Mouse (Mus musculus) kidney, embryonic 14.5 days (tissue): ENCODE results near the gene E030018B13Rik. TPM values are rescaled to one million over a fixed set of nuclear protein-coding genes. Genes with fewer than 3 reads are reported as not detected.

Source experiments
- ATAC-seq: fragments of 200-750 bp; cut with Nextera tagmentation; 2 replicates; pipeline ENCODE4 v1.8.0; 2017; ENCODE audit warnings: moderate number of reproducible peaks, mild to moderate bottlenecking, moderate TSS enrichment, moderate library complexity; ENCODE audit not compliant: low FRiP score, low TSS enrichment
- H3K27ac ChIP-seq: fragments of 300-500 bp; sonication (generic); 2 replicates; pipeline ENCODE4 v1.5.1; 2014; ENCODE audit warnings: low read depth, mild to moderate bottlenecking, low read length, moderate library complexity, mixed read lengths
- H3K27me3 ChIP-seq: fragments of 300-500 bp; sonication (generic); 2 replicates; pipeline ENCODE4 v1.6.1; 2014; ENCODE audit warnings: mild to moderate bottlenecking, low read length; ENCODE audit not compliant: control insufficient read depth, insufficient read depth
- H3K36me3 ChIP-seq: fragments of 300-500 bp; sonication (generic); 2 replicates; pipeline ENCODE4 v1.6.1; 2014; ENCODE audit warnings: low read length, mixed read lengths; ENCODE audit not compliant: control insufficient read depth, insufficient read depth
- H3K4me1 ChIP-seq: fragments of 300-500 bp; sonication (generic); 2 replicates; pipeline ENCODE4 v1.6.1; 2014; ENCODE audit warnings: low read length, mixed read lengths; ENCODE audit not compliant: control insufficient read depth, insufficient read depth
- H3K4me2 ChIP-seq: fragments of 300-500 bp; sonication (generic); replicated peaks from 2 replicates; pipeline ENCODE4 v1.6.1; 2014; ENCODE audit warnings: low read depth, mild to moderate bottlenecking, low read length
- H3K4me3 ChIP-seq: fragments of 300-500 bp; sonication (generic); 2 replicates; pipeline ENCODE4 v1.5.1; 2014; ENCODE audit warnings: mild to moderate bottlenecking, low read length
- H3K9ac ChIP-seq: fragments of 300-500 bp; sonication (generic); 2 replicates; pipeline ENCODE4 v1.6.1; 2014; ENCODE audit warnings: low read depth, mild to moderate bottlenecking, low read length, moderate library complexity
- H3K9me3 ChIP-seq: fragments of 300-500 bp; sonication (generic); 2 replicates; pipeline ENCODE4 v1.6.1; 2016; ENCODE audit warnings: low read length; ENCODE audit not compliant: control insufficient read depth
- WGBS: fragments of 180-500 bp; shearing (Covaris S2); extraction: QIAGEN DNeasy Blood & Tissue Kit; methylation state at CpG from one replicate; pipeline ENCODE4 v1.1.7; 2014; 5-methylcytosine and 5-hydroxymethylcytosine counted together
- polyA plus RNA-seq: library from polyadenylated mRNA; unstranded; fragments of >200 nt; fragmentation: Nextera tagmentation; extraction: Ambion mirVana; gene quantifications from 2 replicates; pipeline ENCODE4 v1.2.1, GENCODE M21; 2014

The E030018B13Rik gene
- polyA plus RNA-seq, 1 experiment from 2014 or later, result 0.35 TPM

GRCm38 (mm10) chr7:63936188-63936985, 19.7 kb downstream of the E030018B13Rik start:
- H3K27ac ChIP-seq, result peak overlapping the region; percentile 84; the same call in 1 of the 2 replicates
- peak overlapping the region; percentile 83; the same call in 1 of the 2 replicates for H3K9ac ChIP-seq
- ATAC-seq, result no peak
- no peaks in the 10 kb centered on the region for H3K9me3 ChIP-seq
- H3K4me2 ChIP-seq, result peak overlapping the region; percentile 93
- H3K4me3 ChIP-seq, result peak overlapping the region; percentile 75
- WGBS, result under 1% methylated on average over 34 of the region's 34 CpGs
- H3K27me3 ChIP-seq, result no peaks in the 10 kb centered on the region
- no peaks in the 10 kb centered on the region for H3K36me3 ChIP-seq
- 0 out of 2 replicates have a peak, but pooled peaks cover 11% of the 10 kb centered on the region for H3K4me1 ChIP-seq

DNA sequence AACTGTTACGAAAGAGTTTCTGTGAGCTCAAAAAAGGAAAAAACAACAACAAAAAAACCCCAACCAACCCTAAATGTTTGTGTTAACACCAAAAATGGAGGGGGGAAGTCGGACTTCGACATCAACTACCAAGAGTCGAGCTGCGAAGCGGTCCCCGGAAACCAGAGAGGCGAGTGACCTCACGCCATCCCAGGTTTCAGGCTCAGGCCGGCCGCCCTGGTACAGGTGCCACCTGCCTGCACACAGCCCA, 20.3 kb downstream of the E030018B13Rik start:
- peak overlapping the region; percentile 93 for H3K4me2 ChIP-seq
- peak overlapping the region; percentile 75 for H3K4me3 ChIP-seq
- ATAC-seq, result no peak
- under 1% methylated on average over 11 of the region's 11 CpGs for WGBS
- no peaks in the 10 kb centered on the region for H3K9me3 ChIP-seq
- H3K27me3 ChIP-seq, result no peaks in the 10 kb centered on the region
- H3K9ac ChIP-seq, result peak overlapping the region; percentile 83
- peak overlapping the region; percentile 84 for H3K27ac ChIP-seq
- H3K4me1 ChIP-seq, result 0 out of 2 replicates have a peak, but pooled peaks cover 11% of the 10 kb centered on the region
- H3K36me3 ChIP-seq, result no peaks in the 10 kb centered on the region

GRCm38 (mm10) chr7:63937236-63938065, 20.8 kb downstream of the E030018B13Rik start:
- Histone ChIP-seq H3K9ac (peak overlapping the region; percentile 83), H3K4me3 (peak overlapping the region; percentile 75), H3K27ac (peak overlapping the region; percentile 84), H3K4me2 (peak overlapping the region; percentile 93), H3K4me1 (0 out of 2 replicates have a peak, but pooled peaks cover 11% of the 10 kb centered on the region), H3K9me3 (no peaks in the 10 kb centered on the region), H3K27me3 (no peaks in the 10 kb centered on the region), H3K36me3 (no peaks in the 10 kb centered on the region)
- WGBS, result 1% methylated on average over 70 of the region's 88 CpGs
- ATAC-seq, result peak; percentile 28

- Histone ChIP-seq H3K4me1 (0 out of 2 replicates have a peak, but pooled peaks cover 11% of the 10 kb centered on the region), H3K27ac (peak overlapping the region; percentile 84), H3K36me3 (no peaks in the 10 kb centered on the region), H3K9me3 (no peaks in the 10 kb centered on the region), H3K4me2 (peak overlapping the region; percentile 93), H3K27me3 (no peaks in the 10 kb centered on the region), H3K4me3 (peak overlapping the region; percentile 75), H3K9ac (peak overlapping the region; percentile 83)
- ATAC-seq, result peak; percentile 3
- under 1% methylated on average over 86 of the region's 121 CpGs for WGBS
Observed at GRCm38 (mm10) chr7:63938066-63938913, 21.6 kb downstream of the E030018B13Rik start.

GRCm38 (mm10) chr7:63938914-63939396, 22.3 kb downstream of the E030018B13Rik start, which contains the start of gene Klf13:
Gene Klf13, minus strand, starts transcription at chr7:63938915.
- WGBS, result 0% methylated on average over 39 of the region's 50 CpGs
- Histone ChIP-seq H3K27ac (peak within 1 kb of the TSS; percentile 90), H3K9ac (peak within 1 kb of the TSS; percentile 83), H3K4me2 (peak within 1 kb of the TSS; percentile 93), H3K9me3 (no peaks in the 10 kb centered on the region), H3K27me3 (no peaks in the 10 kb centered on the region), H3K4me3 (peak within 1 kb of the TSS; percentile 75), H3K36me3 (no peaks in the 10 kb centered on the region), H3K4me1 (0 out of 2 replicates have a peak, but pooled peaks cover 11% of the 10 kb centered on the region)
- ATAC-seq, result peak; percentile 93

GRCm38 (mm10) chr7:63939397-63939951, 22.8 kb downstream of the E030018B13Rik start:
- 0 out of 2 replicates have a peak, but pooled peaks cover 11% of the 10 kb centered on the region for H3K4me1 ChIP-seq
- no peaks in the 10 kb centered on the region for H3K36me3 ChIP-seq
- H3K9me3 ChIP-seq, result no peaks in the 10 kb centered on the region
- under 1% methylated on average over 35 of the region's 39 CpGs for WGBS
- H3K27ac ChIP-seq, result peak overlapping the region; percentile 90
- peak overlapping the region; percentile 75 for H3K4me3 ChIP-seq
- peak overlapping the region; percentile 71 for H3K9ac ChIP-seq
- no peaks in the 10 kb centered on the region for H3K27me3 ChIP-seq
- ATAC-seq, result peak; percentile 36
- H3K4me2 ChIP-seq, result peak overlapping the region; percentile 93

DNA sequence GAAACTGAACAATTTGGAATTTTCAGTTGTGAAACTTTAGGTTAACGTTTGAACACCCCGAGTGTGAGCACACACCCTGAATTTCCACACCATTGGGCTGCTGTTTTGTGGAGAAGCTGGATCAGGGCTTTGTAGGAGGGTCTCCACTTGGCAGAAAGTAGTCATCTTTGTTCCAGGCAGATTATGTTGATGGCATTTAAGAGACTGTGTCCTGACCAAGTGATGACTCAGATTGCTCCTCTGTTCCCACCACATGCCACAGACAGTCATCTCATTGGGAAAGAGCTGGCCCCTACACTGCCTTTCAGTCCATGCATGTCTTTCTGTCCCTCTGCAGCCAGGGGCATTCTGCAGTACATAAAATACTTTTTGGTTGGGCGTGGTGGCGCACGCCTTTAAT, 23.7 kb downstream of the E030018B13Rik start:
- Histone ChIP-seq H3K4me2 (no peak overlapping the region; the same call in 1 of the 2 replicates), H3K9me3 (no peaks in the 10 kb centered on the region), H3K27me3 (no peaks in the 10 kb centered on the region), H3K36me3 (no peaks in the 10 kb centered on the region), H3K4me3 (no peak overlapping the region), H3K9ac (no peak overlapping the region), H3K4me1 (0 out of 2 replicates have a peak, but pooled peaks cover 10% of the 10 kb centered on the region), H3K27ac (no peak overlapping the region)
- WGBS, result 90% methylated on average over 5 of the region's 5 CpGs
- ATAC-seq, result no peak

GRCm38 (mm10) chr7:63941050-63941449, 24.4 kb downstream of the E030018B13Rik start:
- Histone ChIP-seq H3K4me2 (no peak overlapping the region), H3K4me3 (no peak overlapping the region), H3K9me3 (no peaks in the 10 kb centered on the region), H3K27me3 (no peaks in the 10 kb centered on the region), H3K9ac (no peak overlapping the region), H3K27ac (no peak overlapping the region), H3K36me3 (no peaks in the 10 kb centered on the region), H3K4me1 (0 out of 2 replicates have a peak, but pooled peaks cover 4% of the 10 kb centered on the region)
- no peak for ATAC-seq
- WGBS, result 87% methylated on average over 3 of the region's 3 CpGs
